Mouse (Mus musculus) fat pad, adult 2 months (tissue): Measurements from ENCODE around the gene Pdilt.
"Not testable (repeated sequence)": the region's sequence is repeated elsewhere in the genome, so short reads cannot be mapped to it uniquely, and the experiment has no call there.

Source experiments
- DNase-seq: peaks from one replicate; pipeline ENCODE4 v3.0.0-alpha.2; 2011; ENCODE audit warnings: low read depth, low spot score; ENCODE audit errors: extremely low read depth

Gene Pdilt

DNA sequence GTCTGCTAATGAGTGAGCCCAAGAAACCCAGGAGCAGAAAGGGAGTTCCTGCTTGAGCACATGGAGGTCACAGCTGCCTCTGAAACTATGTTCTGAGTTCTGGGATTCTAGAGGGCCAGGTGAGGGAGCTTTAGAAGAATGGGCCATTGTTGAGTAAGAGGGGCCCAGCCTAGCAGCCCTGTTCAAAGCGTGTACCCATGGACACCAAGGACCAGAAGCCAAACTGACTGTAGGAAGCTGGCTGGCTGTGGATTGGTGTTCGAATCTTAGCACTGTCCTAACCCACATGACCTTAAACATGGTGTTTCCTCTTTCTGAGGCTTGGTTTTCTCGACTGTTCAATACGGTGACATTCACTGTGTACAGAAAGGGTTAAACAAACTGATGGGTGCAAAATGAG, at the start of gene Pdilt:
Gene Pdilt, minus strand, starts transcription at position 101 of the 400 bp plus-strand sequence.
- no peak for DNase-seq

DNA sequence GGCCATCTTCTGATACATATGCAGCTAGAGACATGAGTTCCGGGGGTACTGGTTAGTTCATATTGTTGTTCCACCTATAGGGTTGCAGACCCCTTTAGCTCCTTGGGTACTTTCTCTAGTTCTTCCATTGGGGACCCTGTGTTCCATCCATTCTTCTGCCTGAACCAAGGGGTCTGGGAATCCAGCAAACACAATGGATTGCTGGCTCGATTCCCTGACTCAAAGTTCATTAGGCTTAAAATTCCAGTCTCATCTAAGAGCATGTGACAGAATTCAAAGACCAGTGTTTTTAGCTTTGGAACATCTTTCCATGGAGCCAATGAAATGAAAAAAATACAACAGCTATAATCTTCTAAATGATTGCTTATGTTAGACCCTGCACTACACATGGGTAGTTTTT, 39.2 kb upstream of the Pdilt start:
- not testable (repeated sequence) for DNase-seq

DNA sequence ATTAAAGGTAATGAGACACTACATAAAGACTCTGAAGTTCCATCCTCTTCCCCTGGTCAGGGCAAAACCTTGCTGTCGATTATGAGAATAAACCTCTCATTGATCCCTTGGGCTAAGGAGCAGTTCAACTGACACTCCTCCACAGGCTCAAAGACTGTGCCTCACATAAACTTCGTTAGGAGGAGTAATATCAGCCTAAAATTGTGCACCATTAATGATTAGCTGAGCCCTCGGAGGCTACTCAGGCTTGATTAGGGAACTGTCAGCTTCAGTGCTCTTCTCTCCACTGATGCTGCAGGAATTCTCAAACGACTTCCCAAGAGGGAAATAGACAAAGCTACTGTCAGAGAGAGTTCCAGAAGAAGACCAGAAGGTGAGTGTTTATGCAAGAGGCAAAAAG, 38.2 kb upstream of the Pdilt start:
- DNase-seq: no peak

DNA sequence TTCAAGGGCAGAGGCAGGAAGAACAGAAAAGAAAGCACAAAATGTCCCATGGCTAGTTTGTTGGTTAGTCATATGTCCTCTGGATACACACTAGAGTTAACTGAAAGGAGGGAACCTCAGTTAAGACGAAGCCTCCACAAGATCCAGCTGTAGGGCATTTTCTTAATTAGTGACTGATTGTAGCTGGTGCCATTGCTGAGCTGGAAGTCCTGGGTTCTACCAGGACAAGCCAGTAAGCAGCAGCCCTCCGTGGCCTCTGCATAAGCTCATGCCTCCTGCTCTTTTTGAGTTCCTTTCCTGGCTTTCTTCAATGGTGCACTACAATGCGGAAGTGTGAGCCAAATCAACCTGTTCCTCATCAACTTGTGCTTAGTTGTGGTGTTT, 37.2 kb upstream of the Pdilt start:
- no peak for DNase-seq

DNA sequence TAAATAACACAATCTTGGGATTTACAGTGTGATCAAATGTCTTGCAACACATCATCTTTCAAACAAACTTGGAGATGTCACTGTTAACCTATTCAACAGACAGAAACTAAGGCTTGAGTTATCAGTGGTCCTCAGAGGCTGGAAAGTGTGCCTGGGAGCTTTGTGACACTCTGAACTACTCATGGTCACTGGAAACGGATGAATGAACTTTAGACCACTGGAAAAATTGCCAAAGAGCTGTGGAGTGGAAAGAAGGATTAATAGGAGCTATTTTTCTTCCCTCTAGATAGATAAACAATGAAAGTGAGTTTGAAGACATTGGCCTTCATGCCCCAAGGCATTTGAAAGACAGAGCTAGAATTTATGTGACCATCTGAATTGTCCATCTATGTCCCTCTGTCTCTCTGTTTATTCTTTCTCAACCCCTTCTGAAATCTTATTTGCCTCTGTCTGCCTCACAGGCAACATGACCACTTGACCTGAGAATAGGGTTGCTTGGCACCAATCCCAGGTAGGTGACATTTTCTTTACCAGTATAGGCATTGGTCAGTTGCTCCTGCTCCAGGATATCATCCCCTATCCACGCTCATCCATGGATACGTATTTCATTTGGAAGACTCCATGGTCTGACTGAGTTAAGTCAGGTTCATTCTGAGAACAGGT, 36.6 kb upstream of the Pdilt start:
- no peak for DNase-seq

DNA sequence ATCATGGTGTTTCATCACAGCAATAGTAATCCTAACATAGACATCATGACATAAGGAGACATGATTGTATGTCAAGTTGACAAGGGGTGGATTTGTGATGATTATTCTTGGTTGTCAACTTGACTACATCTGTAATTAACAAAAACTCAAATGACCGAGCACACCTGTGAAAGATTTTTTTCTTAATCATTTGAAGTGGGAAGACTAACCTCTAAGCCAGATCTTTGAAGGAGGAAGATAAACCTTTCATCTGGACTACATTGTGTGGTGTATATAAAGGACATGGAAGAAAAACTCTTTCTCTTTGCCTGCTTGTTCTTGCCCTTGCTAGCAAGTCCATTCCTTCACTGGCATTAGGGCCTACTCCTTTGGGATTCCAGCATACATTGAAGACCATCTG, 30.8 kb upstream of the Pdilt start, which contains the start of gene Acsm2:
Gene Acsm2, plus strand, starts transcription at position 301 of the 400 bp plus-strand sequence.
- no peak for DNase-seq

DNA sequence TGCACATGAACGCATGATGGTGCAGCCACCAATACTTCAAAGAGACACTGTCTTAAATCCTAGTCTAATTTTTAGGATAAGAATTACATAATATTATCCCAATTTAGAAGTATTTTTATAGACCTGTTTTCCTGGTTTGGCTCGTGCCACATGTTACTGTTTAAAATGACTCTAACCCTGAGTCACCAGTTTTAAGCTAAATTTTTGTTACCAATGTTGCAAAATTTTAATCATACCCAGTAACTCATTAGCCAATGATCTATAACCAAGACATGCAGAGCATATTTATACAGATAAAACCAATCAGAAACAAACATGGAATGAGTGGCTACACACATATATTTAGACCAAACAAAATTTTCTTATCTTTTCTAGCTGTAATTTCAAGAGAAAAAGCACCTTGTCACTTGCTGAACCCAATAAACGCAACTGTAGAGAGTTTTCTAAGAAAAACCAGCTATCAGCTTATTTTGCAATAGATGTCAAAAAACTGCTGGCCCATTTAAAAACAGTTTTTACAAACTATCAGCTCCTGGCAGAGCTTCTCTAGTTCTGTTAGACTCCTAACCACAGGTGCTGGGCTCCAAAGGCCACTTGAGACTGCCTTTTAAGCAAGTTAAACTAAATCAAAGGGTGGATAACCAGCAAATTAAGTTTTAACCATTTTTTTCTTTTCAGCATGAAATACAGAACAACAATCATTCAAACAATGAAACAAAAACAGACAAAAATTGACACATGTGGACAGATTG, 27.4 kb upstream of the Pdilt start:
- DNase-seq: no peak

DNA sequence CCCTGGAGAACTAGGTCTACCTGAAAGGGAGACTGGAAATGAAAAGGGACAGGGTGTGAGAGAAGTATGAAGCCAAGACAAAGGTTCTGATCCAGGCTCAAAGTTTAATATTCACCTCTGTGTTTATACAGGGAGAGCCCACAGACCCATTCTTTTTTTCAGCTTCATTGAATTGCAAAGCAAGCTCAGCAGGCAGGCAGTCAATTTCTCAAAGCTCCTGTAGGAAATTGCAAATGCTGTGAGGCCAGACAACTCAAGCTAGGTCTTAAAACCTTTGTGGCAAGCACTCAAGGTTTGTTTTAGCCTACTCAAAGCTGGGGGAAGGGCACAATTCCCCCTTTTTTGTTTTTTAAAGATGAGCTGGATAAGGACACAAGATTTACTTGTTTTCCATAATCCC, 22.3 kb upstream of the Pdilt start:
- DNase-seq: no peak

DNA sequence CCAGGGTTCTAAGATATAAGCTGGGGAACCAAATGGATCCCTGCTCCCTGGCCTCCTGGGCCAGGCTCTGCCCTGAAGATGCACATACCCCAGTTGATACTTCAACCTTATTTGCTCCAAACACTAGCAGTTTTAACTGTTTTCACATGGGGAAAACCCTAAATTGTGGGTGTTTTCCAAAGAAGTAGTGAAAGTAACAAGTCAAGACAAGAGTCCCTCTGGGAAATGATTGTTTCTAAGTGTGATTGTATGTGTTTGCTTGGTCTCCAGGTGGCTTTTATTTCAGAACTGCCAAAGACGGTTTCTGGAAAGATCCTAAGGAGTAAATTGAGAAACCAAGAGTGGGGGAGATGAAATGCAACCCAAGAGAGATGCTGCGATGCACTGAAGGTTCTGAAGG, 19.2 kb upstream of the Pdilt start:
- no peak for DNase-seq

DNA sequence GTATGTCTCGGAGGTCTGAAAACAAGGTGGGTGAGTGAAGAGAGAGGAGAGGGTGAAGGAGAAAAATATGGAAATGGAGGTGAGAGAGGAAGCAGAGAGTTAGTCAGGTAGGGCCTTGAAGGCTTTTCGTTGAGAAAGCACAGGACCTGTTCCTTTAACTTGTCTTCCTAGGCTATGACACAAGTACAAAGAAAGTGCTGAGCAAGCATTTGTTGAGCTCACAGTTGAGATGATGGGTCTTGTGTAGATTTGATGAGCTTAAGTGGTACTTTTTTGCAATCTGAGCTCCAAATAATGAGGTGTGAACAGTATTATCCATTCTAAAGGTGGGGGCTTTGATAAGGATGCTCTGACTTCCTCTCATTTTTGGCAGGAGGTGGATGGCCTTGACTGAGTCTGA, 11.1 kb upstream of the Pdilt start:
- DNase-seq: no peak

DNA sequence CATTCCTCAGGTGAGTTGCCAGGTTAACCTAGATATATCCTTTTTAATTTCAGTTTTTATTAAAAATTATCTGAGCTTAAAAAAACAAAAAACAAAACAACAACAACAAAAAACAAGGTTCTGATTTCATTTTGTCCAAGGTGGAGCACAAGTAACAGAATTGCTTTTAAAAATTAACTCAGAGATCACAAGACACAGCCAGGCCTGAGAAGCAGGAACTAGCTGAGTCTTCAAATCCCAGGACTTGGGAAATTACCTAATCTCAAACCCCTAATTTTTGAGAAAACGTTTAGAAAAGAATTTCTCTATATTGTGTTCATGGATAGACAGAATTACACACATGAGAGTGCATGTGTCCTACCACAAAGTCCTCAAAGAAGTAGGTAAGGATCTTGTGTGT, 9.6 kb upstream of the Pdilt start:
- no peak for DNase-seq

DNA sequence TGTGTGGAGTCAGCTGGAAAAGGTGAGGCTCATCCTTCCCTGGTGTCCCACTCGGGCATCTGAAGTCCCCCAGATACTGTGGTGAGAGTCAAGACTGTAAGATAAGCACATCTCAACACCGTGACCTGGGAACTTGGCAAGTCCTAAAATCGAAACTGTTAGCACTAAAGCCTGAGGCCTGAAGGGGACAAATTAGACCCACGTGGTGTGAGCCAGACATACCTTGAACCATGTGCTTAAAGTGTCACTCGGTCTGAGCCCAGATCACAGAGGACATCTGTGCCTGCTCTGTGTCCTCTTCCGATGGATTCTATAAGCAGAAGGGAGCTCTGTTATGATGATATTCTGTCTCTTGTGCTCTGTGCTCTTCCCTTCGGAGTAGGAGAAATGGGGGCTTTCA, 5.3 kb upstream of the Pdilt start:
- no peak for DNase-seq

DNA sequence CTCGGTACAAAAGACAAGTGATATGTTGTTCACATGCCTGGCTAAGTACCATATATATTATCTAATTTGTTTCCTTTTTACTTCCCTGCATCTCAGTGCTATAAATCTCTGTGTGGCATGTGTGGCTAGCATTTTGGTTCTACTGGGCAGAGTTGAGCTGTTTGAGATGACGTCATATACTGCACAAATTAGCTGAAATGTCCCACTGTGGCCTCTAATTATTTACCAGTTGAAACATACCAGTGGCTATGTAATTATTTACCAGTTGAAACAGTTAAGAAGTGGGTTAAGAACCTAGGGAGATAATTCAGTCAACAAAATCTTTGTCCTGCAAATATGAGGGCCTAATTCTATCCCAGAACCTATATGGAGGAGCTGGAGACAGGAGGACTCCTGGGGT, 4.3 kb upstream of the Pdilt start:
- no peak for DNase-seq

DNA sequence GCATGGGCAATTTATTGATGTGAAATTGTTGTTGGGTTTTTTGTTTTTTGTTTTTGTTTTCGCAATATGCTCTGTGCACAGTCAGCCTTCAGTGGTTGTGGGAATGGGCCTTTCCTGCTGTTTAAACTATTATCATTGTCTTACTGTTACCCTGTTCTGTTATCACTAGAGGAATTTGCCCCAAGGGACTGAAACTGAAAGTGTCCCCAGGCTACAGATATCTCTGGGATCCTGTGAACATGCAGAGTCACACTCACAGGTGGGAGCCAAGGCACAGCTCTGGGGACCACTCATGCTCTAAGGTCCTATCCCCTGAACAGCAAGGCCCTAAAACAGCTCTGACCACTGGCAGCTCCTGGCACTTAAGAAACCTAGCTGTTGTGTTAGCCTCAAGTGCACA, 3.8 kb upstream of the Pdilt start:
- no peak for DNase-seq

DNA sequence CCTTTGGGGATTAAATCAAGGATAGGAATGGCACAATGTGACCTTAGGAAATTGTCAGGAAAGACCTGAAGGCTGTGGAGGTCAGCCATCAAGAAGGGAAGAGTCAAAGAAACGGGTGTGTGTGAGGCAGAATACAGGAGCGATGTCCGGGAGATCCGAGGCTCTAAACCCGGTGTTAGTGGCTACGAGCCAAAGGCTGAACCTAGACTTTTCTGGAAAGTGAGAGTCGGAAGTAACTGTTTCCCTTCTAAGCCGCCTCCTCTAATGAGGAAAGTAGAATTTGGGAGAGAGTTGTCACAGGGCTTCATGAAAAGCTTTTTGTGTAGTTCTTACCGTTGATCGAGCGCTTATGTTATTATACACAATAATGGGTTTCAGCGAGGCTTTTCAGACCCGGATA, 3.2 kb upstream of the Pdilt start:
- no peak for DNase-seq

DNA sequence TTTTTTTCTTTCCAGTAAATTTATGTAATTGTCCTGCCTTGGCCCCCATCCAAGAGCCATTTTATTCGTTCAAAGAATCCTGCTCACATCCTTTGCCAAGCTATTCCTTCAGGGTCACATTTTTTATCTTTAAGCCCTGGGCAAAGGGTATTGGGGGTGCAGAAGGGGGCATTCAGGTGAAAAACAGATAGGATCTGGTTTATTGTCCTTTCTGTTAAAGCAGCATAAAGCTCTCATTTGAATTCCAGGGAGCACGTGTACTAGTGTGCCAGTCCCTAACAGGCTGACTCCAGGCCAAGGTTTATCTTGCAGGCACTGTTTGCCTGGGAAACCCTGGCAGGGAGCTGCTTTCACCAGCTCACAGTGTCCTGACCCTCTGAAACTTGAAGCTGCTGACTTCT, 2.6 kb upstream of the Pdilt start:
- no peak for DNase-seq

DNA sequence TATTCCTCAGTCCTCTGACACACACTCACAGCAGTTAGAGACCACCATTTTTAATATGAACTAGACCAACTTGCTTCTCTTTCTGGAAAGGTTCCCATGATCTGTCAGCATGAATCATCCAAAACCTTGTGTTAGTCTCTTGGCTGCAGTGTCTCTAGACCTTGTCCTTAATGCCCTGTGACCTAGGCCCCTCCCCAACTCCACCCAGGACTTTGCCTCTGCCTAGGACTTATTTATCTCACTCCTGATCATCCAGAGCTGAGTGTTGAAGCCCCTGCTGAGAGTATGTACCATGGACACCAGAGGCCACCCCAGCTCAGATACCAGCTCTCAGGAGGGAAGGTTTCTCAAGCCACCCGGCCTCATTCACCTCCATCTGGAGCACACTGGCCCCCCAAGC, 904 bp downstream of the Pdilt start:
- no peak for DNase-seq

DNA sequence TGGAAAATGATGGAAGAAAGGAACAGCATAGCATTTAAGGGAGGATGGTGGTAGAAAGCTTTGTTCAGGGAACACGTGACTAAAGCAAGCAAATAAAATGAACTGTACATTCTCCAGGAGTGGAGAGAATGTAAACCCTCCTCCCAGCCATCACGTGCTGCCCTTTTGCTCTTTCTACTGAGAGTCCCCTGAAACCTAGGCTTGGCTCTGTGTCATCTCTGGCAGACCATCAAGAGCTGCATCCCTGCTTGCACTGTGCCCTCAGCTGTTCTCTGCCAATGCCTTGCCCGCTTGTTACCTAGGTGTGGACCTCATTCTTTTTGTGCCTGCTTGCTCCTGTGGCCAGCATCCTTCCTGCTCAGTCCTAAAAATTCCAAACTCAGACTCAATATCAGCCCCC, 1.5 kb downstream of the Pdilt start:
- no peak for DNase-seq

DNA sequence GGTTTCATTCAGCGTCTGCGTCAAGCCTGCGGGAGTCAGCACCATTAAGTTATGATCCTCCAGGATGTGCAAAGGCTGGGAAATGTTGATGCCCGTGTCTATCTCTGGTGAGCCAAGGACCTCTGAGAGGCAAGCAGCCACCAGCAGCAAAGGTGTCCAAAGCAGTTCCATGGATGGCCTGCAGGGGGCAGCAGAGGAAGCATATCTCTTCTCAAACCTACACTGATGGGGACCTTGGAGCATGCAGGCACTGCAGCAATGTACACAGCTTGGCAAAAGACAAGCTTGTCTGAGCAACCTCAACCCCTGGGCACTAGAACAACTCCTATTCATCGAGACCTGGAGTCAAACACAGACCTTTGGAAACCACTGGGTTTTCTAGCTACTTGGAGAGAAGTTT, 3.6 kb downstream of the Pdilt start:
- DNase-seq: no peak

DNA sequence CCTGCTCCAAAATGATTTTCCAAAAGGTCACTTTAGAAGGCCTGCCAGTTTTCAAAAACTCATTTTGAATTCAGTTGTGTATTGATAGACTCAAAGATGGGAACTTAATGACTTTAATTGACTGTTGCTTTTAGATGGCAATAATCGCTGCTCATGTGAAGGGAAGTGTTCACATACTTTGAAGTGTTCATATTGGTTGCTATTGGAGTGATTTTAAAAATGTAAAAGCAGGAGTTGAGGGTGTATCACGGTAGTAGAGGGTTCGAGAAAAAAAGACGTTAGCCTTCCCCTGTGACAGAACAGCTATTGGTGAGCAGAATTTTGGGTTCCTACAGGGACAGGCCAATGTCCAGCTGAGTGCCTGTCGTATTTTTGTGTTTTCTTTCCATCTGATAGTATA, 4.1 kb downstream of the Pdilt start, which contains the start of gene Acsm5:
Gene Acsm5, plus strand, starts transcription at position 301 of the 400 bp plus-strand sequence.
- DNase-seq: no peak

DNA sequence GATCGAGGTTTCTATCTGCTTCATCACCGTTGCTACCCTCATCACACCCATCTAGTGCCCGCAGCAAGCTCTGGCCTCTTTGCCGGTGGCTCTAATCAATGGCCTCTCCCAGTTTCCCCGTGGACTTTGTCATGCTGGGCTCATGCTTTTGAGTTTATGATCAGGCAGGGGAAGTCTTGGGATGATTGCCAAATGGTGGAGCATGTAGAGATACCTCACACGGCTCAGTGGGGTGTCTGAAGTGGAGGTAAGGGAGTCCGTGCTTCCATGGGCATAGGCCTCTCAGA, 7.1 kb downstream of the Pdilt start:
- DNase-seq: no peak

DNA sequence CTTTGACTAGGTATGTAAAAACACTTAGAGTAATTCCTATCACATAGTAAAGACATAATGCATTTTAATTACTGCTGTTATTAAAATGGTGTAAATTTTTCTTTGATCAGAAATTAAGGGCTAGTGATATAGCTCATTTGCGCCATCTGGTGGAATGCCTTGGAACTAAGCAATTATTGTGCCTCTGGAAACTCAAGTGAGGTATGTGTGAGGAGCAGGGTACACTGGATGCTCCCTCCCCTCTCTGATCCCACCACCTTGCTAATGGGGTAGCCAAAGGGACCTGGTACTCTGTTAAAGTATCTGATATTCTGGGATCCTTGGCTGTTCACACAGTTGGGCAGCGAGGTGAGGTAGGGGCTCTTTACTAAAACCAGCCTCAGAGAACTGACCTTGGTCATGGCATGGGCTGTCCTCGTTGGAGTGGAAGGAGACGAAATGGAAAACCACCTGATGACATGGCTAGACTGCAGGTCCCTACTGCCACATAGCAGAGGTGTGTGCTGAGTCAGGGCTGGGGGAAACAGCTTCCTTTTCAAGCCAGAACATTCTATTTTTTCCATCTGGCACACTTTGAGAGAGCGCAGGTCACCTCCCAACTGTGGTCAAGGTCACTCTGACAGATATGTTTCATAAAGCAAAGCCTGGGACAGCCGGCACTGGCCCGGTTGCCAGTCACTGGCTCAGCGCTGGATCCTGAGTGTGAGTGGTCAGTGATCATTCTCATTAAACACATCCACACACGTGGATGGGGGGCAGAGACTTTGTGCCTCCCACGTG, 7.6 kb downstream of the Pdilt start:
- DNase-seq: no peak
